Mouse (Mus musculus): ENCODE measurements around the gene Foxo3.

GRCm38 (mm10) chr10:42267811-42268545, 8.6 kb downstream of the Foxo3 start:
- TF ChIP-seq POLR2A (IDR thresholded peaks at IDR 0.05; ENCODE audit: borderline replicate concordance, extremely low read depth, low read depth, low read length) = no peak
- no peak for TF ChIP-seq CTCF (IDR thresholded peaks at IDR 0.05; ENCODE audit: insufficient read depth, low read length)

Measured in lung, adult 2 months (tissue).